Mouse (Mus musculus): ENCODE results near the gene Plxnd1.

GRCm38 (mm10) chr6:115913482-115913881 is 81.3 kb downstream of the Plxnd1 start:
- TF ChIP-seq CTCF (conservative IDR thresholded peaks at IDR 0.05 in 1 of 2, IDR thresholded peaks at IDR 0.05 in 1 of 2; ENCODE audit: low read depth in 2 of 2, low read length in 2 of 2) (no peak), POLR2A (IDR thresholded peaks at IDR 0.05; ENCODE audit: low read depth, low read length) (no peak)

Data from CH12.LX (cell line).